8 mouse cellular contexts compared by ENCODE assay signal in genomic region chr14:27428573-27428972, GRCm38 (mm10). TPM values are rescaled to one million over a fixed set of nuclear protein-coding genes. Genes with fewer than 3 reads are reported as not detected.
DNase-seq lines count a peak whose midpoint lies in the region; ATAC-seq and TF ChIP-seq lines count a peak whose summit lies in the region.

TSS of gene Fam208a (plus strand) at chr14:27428834.

- peak; percentile 88 for ATAC-seq in activated CD4-positive, CD25-positive, alpha-beta regulatory T cell, adult 4 months
- peak; percentile 92 for ATAC-seq in common myeloid progenitor, adult 5-6 weeks (replicated peaks; ENCODE audit: low read depth, poor library complexity, severe bottlenecking)
- ATAC-seq in hindbrain, postnatal 0 days, result peak; percentile 98

- peak within 1 kb of the TSS; percentile 89 for H3K4me2 ChIP-seq in hindbrain, postnatal 0 days (ENCODE audit: low read depth, low read length)

- no peaks in the 10 kb centered on the region for H3K27me3 ChIP-seq in hindbrain, postnatal 0 days (ENCODE audit: insufficient read depth, low read length)

- intact Hi-C loops in gastrocnemius, adult 2 months (cut with DNase I), result no loop called here

- H3K9ac ChIP-seq in hindbrain, postnatal 0 days (replicated peaks; ENCODE audit: low read length), result peak within 1 kb of the TSS; percentile 99

- H3K4me3 ChIP-seq in gastrocnemius, adult 2 months, result peak within 1 kb of the TSS; percentile 99
- H3K4me3 ChIP-seq in hindbrain, postnatal 0 days (ENCODE audit: low read length), result peak within 1 kb of the TSS; percentile 63

- no peak for TF ChIP-seq CTCF in gastrocnemius, adult 2 months (IDR thresholded peaks at IDR 0.05)
- TF ChIP-seq CTCF in hindbrain, postnatal 0 days (IDR thresholded peaks at IDR 0.05; ENCODE audit: low read depth), result no peak

- no peaks in the 10 kb centered on the region for H3K9me3 ChIP-seq in hindbrain, postnatal 0 days (ENCODE audit: low read length)

- peak; percentile 97 for DNase-seq in gastrocnemius, adult 2 months
- peak; percentile 97 for DNase-seq in hindbrain, postnatal 0 days (ENCODE audit: low spot score)
- DNase-seq in left cerebral cortex, adult 18-20 months (ENCODE audit: low spot score in 2 of 2), result peak; percentile 87 to 91
- DNase-seq in lung, postnatal 4 days, result peak; percentile 95 to 97
- DNase-seq in retina, postnatal 1 day, result peak; percentile 95
- DNase-seq in urinary bladder, adult 18-20 months (ENCODE audit: low spot score in 2 of 2), result peak; percentile 89 to 90

- H3K36me3 ChIP-seq in hindbrain, postnatal 0 days (ENCODE audit: insufficient read depth, low read length), result no peaks in the 10 kb centered on the region

- no peaks in the 10 kb centered on the region for H3K4me1 ChIP-seq in hindbrain, postnatal 0 days (ENCODE audit: insufficient read depth, low read length)

- peak within 1 kb of the TSS; percentile 95 for H3K27ac ChIP-seq in gastrocnemius, adult 2 months
- peak within 1 kb of the TSS; percentile 100 for H3K27ac ChIP-seq in hindbrain, postnatal 0 days

- 2% methylated on average over 43 of the region's 43 CpGs for WGBS in hindbrain, postnatal 0 days

RNA-seq across cellular contexts. Expression of gene Fam208a, which starts in this region (rescaled TPM):
- 10 to 100 TPM; 31.3 to 32.5 TPM for polyA plus RNA-seq in activated CD4-positive, CD25-positive, alpha-beta regulatory T cell, adult 4 months (2017; shearing (Covaris generic))
- total RNA-seq in common myeloid progenitor, adult 5-6 weeks (2017), result 36.1 and 37.9 TPM in 2 replicates
- 1 to 10 TPM; 4.6 to 6.9 TPM for total RNA-seq in gastrocnemius, adult 2 months (2021)
- total RNA-seq in hindbrain, postnatal 0 days (2014; rRNA removed), result 24.7 and 27.1 TPM in 2 replicates
- polyA plus RNA-seq in hindbrain, postnatal 0 days (2015; fragmentation: Nextera tagmentation; extraction: Ambion mirVana), result 8.2 and 9.1 TPM in 2 replicates
- 10 to 100 TPM; 25.3 to 26.9 TPM for total RNA-seq in left cerebral cortex, adult 18-20 months (2021)

Comparison
In these comparisons a context has a peak if more than half of its experiments do, and no peak if none do; other contexts are left out.
1. Peak in every context shown above with its lines: DNase-seq, ATAC-seq, H3K4me3 ChIP-seq and H3K27ac ChIP-seq.